Mouse (Mus musculus) bone marrow macrophage, adult 2 months (primary cell): Measurements from ENCODE around the gene Tm4sf4. TPM values are rescaled to one million over a fixed set of nuclear protein-coding genes. Genes with fewer than 3 reads are reported as not detected.

Experiments
- H3K27ac ChIP-seq: 2 replicates; pipeline ENCODE4 v1.5.1; 2012; ENCODE audit warnings: low read depth, low read length; ENCODE audit not compliant: insufficient read depth
- H3K4me1 ChIP-seq: 2 replicates; pipeline ENCODE4 v1.6.1; 2012; ENCODE audit warnings: low read length; ENCODE audit not compliant: control insufficient read depth, insufficient read depth
- H3K4me3 ChIP-seq: 2 replicates; pipeline ENCODE4 v1.5.1; 2012; ENCODE audit warnings: mild to moderate bottlenecking, low read length, moderate library complexity; ENCODE audit not compliant: insufficient read depth
- CTCF ChIP-seq: IDR thresholded peaks from 2 replicates; pipeline ENCODE4 v1.5.1; 2012; ENCODE audit warnings: low read depth, mild to moderate bottlenecking, low read length, moderate library complexity
- POLR2A ChIP-seq: IDR thresholded peaks from 2 replicates; pipeline ENCODE4 v1.6.1; 2012; ENCODE audit warnings: mild to moderate bottlenecking, low read depth, low read length, borderline replicate concordance
- polyA plus RNA-seq: library from polyadenylated mRNA; stranded (reverse); fragments of >200 nt; gene quantifications from 2 replicates; pipeline ENCODE4 v1.2.4, GENCODE M21; 2012; ENCODE audit not compliant: missing spikeins, insufficient read depth, insufficient read length

Tm4sf4 gene
- not detected in 2 replicates for polyA plus RNA-seq

DNA sequence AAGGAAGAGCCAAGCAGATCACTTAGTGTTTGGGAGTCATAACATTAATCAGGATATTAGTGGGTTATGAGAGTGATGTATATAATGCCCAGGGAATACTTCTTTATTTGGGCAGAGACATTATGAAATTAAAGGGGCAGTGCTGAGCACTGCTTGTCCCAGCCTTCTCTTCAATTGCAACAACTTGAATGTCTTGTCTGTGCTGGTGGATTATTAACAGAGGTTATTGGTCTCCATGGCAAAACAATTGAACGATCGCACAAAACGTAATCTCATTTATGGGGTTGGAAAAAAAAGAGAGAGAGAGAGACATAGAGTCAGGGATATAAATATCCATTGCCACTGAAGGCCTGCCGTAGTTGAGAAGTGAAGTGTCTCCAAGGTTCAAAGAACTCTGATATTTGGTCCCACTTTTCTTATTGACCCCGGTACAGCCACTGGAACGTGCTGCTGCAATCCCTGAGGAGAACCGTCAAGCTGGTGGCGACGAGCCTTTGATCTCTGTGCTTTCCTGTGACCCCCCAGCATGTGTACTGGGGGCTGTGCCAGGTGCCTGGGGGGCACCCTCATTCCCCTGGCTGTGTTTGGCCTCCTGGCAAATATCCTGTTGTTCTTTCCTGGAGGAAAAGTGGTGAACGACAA, at the start of gene Tm4sf4:
Gene Tm4sf4 (plus strand): TSS at position 226 of the 642 bp plus-strand sequence.
- H3K4me1 ChIP-seq = no peaks in the 10 kb centered on the region
- H3K4me3 ChIP-seq = no peak within 1 kb of the TSS
- H3K27ac ChIP-seq = no peak within 1 kb of the TSS
- no peak for TF ChIP-seq POLR2A
- TF ChIP-seq CTCF = no peak

DNA sequence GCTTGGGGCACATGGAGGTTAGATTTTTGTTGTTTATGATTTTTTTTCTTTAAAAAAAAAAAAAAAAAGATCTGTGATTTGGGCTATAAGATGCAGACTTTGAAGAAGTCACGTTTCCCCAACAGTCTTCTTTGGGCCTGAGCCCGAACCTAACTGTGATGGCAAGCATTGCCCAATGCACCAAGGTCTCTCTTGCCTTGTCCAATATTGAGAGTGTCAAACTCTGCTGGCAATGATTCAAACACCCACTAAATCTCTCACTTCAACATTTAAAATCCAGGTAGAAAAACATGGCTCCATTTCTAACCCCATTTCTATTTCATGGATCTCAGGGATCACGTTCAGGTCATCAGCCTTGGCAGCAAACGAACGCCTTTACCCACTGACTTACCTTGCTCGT, 38.7 kb upstream of the Tm4sf4 start:
- H3K4me1 ChIP-seq = no peaks in the 10 kb centered on the region
- no peak overlapping the region for H3K4me3 ChIP-seq
- TF ChIP-seq CTCF (no peak), POLR2A (no peak)
- H3K27ac ChIP-seq = no peak overlapping the region

DNA sequence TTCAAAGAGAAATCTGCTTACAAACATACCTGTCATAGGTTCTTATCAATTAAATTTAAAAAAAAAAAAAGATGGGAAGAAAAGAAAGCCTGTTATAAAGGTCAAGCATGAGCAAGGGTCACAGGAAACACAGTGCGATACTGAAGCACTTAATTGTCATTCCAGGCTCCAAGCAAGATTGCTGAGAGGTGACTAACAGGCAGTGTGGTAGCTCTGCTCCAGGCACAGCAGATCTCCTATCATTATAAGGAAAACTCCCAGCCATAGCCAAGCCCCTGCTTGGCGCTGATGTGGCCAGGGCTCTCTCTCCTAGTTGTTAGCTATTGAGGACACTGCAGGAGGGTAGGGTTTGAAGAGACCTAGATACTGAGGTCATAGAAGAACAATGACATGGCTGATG, 38.2 kb upstream of the Tm4sf4 start:
- Histone ChIP-seq H3K4me3 (no peak overlapping the region), H3K27ac (no peak overlapping the region), H3K4me1 (no peaks in the 10 kb centered on the region)
- no peak for TF ChIP-seq POLR2A
- no peak for TF ChIP-seq CTCF

- TF ChIP-seq POLR2A = no peak
- Histone ChIP-seq H3K4me1 (no peaks in the 10 kb centered on the region), H3K27ac (no peak overlapping the region), H3K4me3 (no peak overlapping the region)
Observed at GRCm38 (mm10) chr3:57387593-57387992, 37.5 kb upstream of the Tm4sf4 start.

DNA sequence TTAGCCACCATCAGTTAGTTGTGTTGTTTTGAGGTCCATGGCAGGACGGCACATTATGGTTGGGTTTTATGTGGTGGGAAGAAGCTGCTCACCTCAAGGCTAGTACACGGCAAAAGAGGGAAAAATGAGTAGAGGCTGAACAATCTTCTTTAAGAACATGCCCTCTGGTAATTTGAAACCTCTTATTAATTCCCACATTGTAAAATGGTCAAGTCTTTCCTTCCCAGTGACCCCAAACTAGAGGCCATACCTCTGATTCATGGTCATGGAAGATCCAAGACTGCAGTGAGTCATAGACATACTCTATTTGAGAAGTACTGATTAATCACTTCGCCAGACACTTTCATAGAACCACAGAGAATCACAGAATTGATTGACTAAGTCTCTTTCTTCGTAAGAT, 13.6 kb upstream of the Tm4sf4 start:
- H3K27ac ChIP-seq = no peak overlapping the region
- H3K4me1 ChIP-seq = no peaks in the 10 kb centered on the region
- no peak for TF ChIP-seq CTCF
- no peak for TF ChIP-seq POLR2A
- H3K4me3 ChIP-seq = no peak overlapping the region

- no peak overlapping the region for H3K27ac ChIP-seq
- H3K4me3 ChIP-seq = no peak overlapping the region
- TF ChIP-seq CTCF (no peak), POLR2A (no peak)
- no peaks in the 10 kb centered on the region for H3K4me1 ChIP-seq
Observed at GRCm38 (mm10) chr3:57420233-57420632, 4.9 kb upstream of the Tm4sf4 start.

GRCm38 (mm10) chr3:57420660-57421059, 4.5 kb upstream of the Tm4sf4 start:
- Histone ChIP-seq H3K27ac (no peak overlapping the region), H3K4me1 (no peaks in the 10 kb centered on the region), H3K4me3 (no peak overlapping the region)
- no peak for TF ChIP-seq CTCF
- TF ChIP-seq POLR2A = no peak

DNA sequence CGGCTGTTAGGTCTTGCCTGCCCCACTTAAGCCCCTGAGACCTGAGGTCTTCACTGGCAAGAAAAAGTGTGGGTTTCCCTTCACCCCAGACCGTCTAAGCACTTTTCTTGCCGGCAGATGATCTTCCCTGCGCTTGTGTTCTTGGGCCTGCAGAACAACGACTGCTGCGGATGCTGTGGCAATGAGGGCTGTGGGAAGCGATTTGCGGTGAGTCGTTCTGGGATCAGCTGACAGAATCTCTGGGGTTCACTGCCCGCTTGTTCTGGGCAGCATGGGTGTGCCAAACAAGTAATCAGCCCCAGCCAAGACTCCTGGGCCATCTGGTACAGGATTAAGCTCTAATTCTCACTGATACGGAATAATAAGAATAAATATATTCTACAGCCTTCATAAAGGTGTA, 1.2 kb downstream of the Tm4sf4 start:
- Histone ChIP-seq H3K27ac (no peak overlapping the region), H3K4me3 (no peak overlapping the region), H3K4me1 (no peaks in the 10 kb centered on the region)
- TF ChIP-seq POLR2A (no peak), CTCF (no peak)

DNA sequence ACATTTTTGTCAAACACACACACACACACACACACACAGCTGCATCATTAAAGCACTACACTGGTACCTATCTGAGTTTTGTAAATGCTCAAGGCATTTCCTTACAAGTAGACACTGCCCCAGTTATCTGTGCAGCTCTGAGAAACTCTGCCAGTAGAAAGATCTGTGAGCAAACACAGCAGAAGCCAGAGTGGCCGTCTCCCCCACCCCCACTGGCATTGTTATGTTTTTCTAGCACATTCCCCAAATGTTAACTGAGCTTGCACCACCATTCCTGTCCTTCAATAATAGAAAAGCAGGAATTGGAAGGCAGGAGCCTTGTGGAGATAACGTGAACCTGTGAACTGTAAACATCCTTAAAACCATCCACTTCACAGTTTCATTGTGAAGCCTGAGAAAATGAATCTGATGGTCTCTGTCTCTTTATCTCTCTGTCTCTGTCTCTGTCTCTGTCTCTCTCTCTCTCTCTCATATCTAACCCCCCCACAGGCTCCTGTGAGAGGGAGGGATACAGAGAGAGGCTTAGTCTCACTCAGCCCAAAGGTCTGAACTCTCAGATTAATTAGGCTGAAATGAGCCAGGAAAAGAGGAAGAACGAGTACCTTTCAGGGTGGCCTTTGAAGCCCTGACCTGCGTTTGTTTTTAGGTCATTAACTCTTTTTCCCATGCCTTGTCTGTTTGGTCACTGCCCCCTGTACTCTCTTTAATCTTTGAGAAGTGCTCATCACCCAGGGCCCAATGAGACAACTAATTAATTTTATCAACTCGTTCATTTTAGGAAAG, 3.8 kb downstream of the Tm4sf4 start:
- TF ChIP-seq CTCF (no peak), POLR2A (no peak)
- H3K4me3 ChIP-seq = no peak overlapping the region
- no peak overlapping the region for H3K27ac ChIP-seq
- H3K4me1 ChIP-seq = no peaks in the 10 kb centered on the region

GRCm38 (mm10) chr3:57429486-57429885, 4.4 kb downstream of the Tm4sf4 start:
- TF ChIP-seq POLR2A = no peak
- TF ChIP-seq CTCF = no peak
- H3K4me1 ChIP-seq = no peaks in the 10 kb centered on the region
- H3K4me3 ChIP-seq = no peak overlapping the region
- H3K27ac ChIP-seq = no peak overlapping the region
